Mouse (Mus musculus) cerebellum, adult 2 months (tissue): ENCODE results near the gene Ndufa13.

Experiments
- CTCF ChIP-seq: fragments of 200-500 bp; IDR thresholded peaks from 2 replicates; pipeline ENCODE4 v1.5.1; 2011; ENCODE audit warnings: low read depth, mild to moderate bottlenecking, control low read depth, low read length, moderate library complexity, borderline replicate concordance; ENCODE audit not compliant: insufficient read depth
- POLR2A ChIP-seq: fragments of 200-500 bp; IDR thresholded peaks from 2 replicates; pipeline ENCODE4 v1.6.1; 2011; ENCODE audit warnings: low read length, control low read depth, borderline replicate concordance; ENCODE audit not compliant: insufficient read depth

DNA sequence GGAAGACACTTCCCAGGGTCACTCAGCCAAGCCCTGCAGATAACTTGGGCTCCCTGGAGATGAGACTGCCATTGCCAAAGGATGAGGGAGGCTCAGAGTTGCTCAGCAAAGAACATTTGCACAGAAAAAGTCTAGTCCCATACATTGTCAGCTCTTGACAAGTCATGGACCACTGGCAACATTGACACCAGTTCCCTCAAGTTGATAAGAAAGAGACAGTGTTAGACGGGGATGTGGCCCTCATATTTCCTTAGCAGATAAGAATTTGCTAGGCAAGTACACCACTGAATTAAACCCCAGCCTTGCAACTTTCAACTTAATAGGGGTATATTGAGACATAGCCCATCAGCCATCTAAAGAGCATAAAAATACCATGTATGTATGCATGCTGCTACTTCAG, 21.6 kb upstream of the Ndufa13 start:
- TF ChIP-seq POLR2A (no peak), CTCF (no peak)
